Mouse (Mus musculus) embryo, embryonic 11.5 days (tissue): ENCODE data around the gene Stambp.
"Not testable (repeated sequence)": the region's sequence is repeated elsewhere in the genome, so short reads cannot be mapped to it uniquely, and the experiment has no call there.

Experiments used
- DNase-seq: peaks from one replicate; pipeline ENCODE4 v3.0.0-alpha.2; 2012; ENCODE audit warnings: low read depth, low spot score

The Stambp gene

GRCm38 (mm10) chr6:83572671-83573070 is at the start of gene Stambp:
Stambp (minus strand) TSS chr6:83572729.
- no peak for DNase-seq

DNA sequence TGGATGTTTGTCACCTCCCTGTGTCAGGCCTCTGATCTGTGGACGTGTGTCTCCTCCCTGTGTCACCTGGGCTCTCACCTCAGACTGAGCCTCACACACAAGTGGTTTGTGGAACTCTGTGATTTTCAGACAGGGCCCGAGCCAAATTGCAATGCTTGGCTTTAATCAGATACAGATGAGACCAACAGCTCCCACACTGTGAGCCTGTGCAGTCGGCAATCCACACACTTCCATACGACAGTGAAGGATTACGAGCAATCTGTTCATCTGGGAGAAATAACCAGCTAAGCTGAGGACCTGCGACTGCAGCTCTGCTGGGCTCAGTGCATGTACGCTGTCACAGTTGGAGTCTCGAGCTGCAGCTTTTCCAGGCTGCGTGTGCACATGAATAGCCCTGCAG is 47.4 kb upstream of the Stambp start:
- no peak for DNase-seq

GRCm38 (mm10) chr6:83617581-83618335 is 45.2 kb upstream of the Stambp start:
- DNase-seq: no peak

GRCm38 (mm10) chr6:83616512-83616911 is 44.0 kb upstream of the Stambp start:
- DNase-seq: no peak

DNA sequence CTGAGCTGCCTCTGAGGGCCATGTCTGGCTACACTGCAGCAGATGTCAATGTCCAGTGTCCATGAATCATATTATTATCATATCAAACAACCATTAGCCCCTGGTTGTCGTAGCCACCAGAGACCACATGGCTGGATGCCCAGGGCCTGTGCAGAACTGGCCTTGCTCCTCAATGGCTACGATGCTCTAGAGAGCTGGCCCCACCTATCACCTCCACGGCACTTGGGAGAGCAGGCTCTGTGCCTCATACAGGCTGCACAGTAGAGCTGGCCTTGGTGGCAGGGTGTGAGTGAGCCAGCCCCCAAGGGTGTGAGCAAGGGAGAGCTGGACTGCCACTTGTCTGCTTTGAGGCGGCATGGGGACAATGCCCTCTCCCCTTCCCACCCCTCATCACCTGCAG is 41.9 kb upstream of the Stambp start:
- DNase-seq: no peak

GRCm38 (mm10) chr6:83612976-83613375 is 40.4 kb upstream of the Stambp start:
- DNase-seq: no peak

DNA sequence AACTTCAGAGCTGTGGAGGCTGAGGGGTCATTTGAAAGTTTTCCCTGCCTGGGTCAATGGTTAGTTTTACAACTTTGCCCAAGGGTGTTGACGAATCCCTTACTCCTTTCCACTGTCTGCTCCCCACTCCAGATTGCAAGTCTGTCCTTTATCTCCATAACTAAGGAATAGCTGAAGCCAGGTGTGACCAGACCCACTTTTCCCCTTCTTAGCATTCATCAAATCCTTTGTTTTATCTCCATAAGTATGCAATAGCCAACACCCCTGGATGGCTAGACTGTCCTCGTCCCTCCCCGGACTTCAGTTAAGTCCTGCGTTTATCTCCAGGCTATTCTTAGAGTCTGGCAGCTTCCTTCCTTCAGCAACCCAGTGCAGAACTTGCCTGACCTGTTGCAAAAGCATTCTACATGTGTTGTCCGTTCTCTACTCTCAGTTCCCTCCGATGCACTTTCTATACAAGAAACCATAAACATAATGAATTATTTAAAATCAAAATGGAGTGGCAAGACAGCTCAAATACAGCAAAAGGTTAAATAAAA is 27.2 kb upstream of the Stambp start:
- no peak for DNase-seq

- no peak for DNase-seq
Measured at GRCm38 (mm10) chr6:83599060-83599550, 26.6 kb upstream of the Stambp start.

DNA sequence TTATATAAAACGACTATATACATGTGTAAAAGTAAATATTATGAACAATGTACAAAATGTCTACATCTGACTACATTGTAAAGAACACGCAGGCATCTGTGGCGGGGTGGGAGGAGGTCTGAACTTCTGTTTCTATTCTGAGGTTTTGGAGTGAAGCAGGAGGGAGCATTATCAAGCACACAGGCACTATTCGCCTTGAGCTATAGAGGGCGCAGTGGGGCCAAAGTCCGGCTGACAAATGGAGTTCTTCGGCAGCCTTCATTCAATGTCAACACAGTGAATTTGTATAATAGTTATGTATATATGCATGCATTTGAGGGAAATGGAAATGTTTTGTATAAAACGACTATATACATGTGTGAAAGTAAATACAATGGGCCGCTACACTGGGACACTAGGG is 26.1 kb upstream of the Stambp start:
- no peak for DNase-seq

DNA sequence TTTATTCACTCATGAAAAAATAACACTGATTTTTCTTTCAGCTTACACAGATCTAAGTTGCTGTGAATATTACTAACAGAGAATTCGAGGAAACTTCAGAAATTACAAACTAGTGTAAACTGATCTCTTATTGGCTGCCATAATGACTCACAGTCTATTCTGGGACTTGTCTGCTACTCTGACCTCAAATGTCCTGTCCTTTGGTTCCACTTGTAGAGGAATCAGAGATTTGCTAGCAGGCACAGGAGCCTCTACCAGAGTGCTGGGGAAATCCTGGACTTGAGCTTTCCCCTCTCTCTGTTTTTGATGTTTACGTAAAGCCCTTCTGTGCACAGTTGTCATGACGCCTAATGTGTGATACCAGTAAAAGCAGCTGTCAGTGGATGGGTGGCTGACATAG is 25.5 kb upstream of the Stambp start:
- DNase-seq: no peak

- DNase-seq: no peak
Measured at GRCm38 (mm10) chr6:83595035-83595434, 22.5 kb upstream of the Stambp start.

DNA sequence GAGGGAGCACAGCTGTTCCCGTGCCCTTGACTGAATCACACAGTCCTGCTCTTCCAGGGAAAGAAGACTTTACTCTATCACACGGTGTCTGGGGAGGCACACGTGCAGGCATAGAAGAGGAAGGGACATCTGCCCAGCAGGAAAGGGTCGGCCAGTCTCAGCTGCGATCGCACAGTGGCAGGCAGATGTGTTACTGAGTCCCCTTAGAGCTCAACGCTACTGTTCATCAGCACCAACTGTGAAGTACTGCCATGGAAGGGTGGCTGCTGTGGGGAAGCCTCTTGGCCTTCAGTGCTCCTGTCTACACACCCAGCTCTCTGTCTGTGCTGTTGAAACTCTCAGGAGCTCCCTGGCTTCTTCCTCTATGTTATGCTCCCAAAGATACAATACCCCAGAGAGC is 21.4 kb upstream of the Stambp start:
- DNase-seq: no peak

GRCm38 (mm10) chr6:83592051-83592450 is 19.5 kb upstream of the Stambp start:
- DNase-seq: no peak

GRCm38 (mm10) chr6:83590301-83590700 is 17.8 kb upstream of the Stambp start:
- DNase-seq: no peak

- DNase-seq: not testable (repeated sequence)
Measured at GRCm38 (mm10) chr6:83587191-83587590, 14.7 kb upstream of the Stambp start.

DNA sequence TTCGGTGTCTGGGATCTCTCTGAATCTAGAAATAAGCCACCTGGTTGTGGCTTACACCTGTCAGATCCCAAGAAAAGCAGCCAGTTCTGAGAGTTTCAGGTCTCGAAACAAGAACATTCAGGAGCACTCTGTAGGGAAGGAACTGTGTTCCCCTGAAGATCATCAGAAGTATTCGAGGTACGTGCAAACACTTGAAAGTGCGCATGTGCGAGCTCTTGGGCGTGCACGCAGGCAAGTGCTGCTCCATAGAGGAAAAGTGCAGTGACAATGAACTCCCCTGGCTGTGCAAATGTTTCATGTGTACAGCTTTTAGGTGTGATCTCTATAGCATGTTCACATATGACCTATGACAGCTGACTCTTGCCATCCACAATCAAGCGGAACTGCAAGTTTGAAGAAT is 12.8 kb upstream of the Stambp start:
- DNase-seq: not testable (repeated sequence)

DNA sequence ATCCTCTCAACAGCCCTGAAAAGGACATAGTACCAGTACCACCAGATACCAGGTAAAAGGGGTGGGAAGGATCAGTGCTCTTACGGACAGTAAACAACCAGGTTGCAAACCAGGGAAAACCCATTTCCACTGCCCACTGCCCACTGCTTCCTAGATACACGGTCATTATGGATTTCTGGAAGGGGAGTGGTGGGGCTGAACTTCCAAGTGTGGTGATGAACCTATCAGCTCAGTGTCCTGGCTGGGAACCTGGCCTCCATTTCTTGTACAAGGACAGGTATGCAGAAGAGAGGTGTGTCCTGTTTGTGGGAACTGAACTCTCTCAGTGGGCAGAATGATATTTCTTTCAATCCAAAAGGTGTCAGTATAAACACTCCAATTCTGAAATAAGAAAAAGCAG is 11.1 kb upstream of the Stambp start:
- DNase-seq: no peak

- DNase-seq: peak; percentile 61
Measured at GRCm38 (mm10) chr6:83582938-83583270, 10.4 kb upstream of the Stambp start.

DNA sequence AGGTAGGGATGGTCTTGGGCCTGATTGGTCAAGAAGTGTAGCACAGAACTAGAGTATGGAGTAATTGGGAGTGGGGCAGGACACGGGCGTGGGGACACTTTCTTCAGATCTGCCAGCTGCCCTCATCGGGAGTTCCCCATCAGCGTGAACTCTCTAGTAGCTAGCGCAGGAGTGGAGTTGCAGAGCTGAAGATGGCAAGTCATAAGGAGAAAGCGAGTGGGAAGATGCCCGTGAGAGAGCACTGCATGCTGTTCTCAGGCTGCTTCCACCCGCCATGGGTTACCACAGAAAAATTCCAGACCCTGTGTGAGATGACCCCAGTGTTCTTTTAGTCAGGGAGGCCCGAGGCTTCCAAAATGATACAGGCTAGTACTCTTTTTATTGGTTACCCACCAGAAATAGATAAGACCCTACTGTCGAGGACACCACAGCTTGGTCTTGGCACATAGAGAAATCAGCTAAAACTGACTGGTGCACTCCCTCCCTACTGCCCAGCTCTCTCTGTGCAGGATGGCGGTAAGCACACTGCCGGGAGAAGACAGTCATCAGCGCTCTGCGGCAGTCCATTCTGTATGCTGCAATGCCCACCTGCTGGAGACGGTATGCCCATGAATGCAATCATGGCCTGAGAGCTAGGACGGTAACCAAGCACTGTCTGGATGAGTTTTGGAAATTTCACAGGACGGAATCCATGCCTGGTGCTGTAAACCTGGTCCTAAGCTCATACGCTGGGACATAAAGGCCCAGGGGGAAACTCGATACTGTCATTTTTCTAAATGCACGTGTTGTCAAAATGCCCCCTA is 9.8 kb upstream of the Stambp start:
- DNase-seq: no peak

DNA sequence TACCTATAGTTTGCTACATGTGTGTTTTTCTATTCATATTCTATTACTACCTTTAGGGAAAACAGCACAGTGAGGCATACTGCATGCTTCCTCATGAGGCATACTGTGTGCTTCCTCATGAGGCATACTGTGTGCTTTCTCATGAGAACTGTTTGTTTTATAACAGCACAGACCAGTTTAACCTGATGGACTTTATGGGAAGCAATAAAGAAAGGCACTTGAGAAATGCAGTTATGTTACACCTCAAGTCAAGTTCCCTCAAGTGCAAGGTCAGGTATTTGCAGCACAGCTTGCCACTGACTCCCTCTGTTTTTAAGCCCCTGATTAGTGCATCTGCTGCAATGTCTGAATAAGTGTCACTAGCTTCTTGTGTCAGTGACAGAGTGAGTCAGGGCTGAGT is 5.0 kb upstream of the Stambp start:
- DNase-seq: no peak

GRCm38 (mm10) chr6:83575609-83576008 is 3.1 kb upstream of the Stambp start:
- DNase-seq: no peak

DNA sequence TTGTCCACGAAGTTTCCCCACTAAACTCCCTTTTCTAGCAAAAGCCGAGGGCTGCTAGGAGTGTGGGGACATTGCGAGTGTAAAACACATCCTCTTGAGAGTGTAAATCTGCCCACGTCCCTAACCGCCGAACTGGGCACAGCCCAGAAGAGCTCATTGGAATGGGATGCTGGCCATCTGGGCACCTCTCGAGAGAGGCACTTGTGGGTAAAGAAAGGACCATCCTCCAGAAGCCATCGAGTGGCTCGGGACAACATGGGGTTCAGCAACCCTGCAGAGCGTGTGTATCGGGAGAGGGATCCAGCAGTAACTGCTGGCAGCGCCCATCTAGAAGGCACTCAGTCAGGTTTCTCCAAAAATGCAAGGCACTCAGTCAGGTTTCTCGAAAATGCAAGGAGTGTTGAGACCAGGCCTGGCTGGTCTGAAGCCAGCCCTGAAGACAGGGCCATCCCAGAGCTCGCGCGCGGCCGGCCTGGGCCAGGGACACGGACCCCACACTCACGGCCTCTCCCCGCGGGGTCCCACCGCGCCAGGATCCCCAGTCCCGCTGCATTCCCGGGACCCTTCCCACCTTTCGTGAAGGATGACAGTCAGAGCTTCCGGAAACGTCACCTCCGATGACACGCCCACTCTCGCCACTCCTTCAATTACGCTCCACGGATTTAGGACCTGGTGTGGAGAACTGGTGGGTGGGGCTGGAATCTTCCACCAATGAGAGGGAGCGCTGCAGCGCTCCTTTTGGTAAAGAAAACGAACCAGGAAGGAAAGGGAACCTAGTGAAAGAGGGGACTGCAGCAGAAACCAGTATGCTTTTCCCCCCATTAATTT is 475 bp downstream of the Stambp start:
- peak; percentile 85 for DNase-seq
